Mouse (Mus musculus): Measurements from ENCODE around the gene H2-Aa. TPM values are rescaled to one million over a fixed set of nuclear protein-coding genes. Genes with fewer than 3 reads are reported as not detected.

The H2-Aa gene
- polyA plus RNA-seq, 1 experiment from 2014 or later = 35.8 TPM

DNA sequence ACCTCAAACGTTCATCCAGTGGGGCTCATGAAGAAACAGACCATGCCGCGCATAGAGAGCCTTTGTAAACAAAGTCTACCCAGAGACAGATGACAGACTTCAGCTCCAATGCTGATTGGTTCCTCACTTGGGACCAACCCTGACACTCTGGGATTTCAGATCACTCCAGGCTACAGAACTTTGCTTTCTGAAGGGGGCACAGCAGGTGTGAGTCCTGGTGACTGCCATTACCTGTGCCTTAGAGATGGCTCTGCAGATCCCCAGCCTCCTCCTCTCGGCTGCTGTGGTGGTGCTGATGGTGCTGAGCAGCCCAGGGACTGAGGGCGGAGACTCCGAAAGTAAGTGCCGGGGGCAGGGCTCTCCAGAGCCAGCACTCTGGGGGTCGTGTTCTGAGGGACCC is 24.6 kb downstream of the H2-Aa start:
- peak overlapping the region; percentile 58 for H3K4me3 ChIP-seq (ENCODE audit: low read depth, low read length)
- peaks cover 3% of the 10 kb centered on the region; the same call in 1 of the 2 replicates for H3K4me1 ChIP-seq (replicated peaks; ENCODE audit: control insufficient read depth, insufficient read depth, low read length)
- H3K27me3 ChIP-seq (replicated peaks; ENCODE audit: control insufficient read depth, insufficient read depth, low read length) = peaks cover 29% of the 10 kb centered on the region
- no peaks in the 10 kb centered on the region for H3K36me3 ChIP-seq (ENCODE audit: control insufficient read depth, insufficient read depth)
- no peak overlapping the region for H3K27ac ChIP-seq (ENCODE audit: low read depth, low read length)
- WGBS = 2% methylated on average over 8 of the region's 8 CpGs
- H3K9ac ChIP-seq (ENCODE audit: low read depth, low read length) = peak overlapping the region; percentile 22; the same call in 1 of the 2 replicates
- H3K4me2 ChIP-seq (replicated peaks; ENCODE audit: low read depth) = peak overlapping the region; percentile 99
- ATAC-seq = peak; percentile 66
- no peak for TF ChIP-seq CTCF (IDR thresholded peaks at IDR 0.05; ENCODE audit: low read depth)
- H3K9me3 ChIP-seq (ENCODE audit: control insufficient read depth) = no peaks in the 10 kb centered on the region

DNA sequence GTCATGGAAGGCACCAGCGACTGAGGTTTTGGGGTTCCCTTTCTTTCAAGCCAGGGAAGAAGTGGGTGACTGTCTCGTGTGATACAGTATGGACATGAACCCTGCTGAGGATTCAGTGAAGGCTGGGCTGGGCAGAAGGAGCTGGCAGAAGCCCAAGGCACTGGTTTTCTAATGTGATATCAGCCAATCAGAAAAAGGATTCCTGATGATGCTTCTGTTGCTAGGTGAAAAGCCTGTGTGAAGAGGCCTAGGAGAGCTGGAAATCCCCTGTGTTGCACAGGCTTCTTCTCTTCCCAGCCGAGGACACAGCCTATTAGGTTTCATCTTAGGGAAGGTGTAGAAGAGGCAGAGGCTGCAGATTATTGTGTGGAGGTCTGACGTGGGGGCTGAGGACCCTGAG is 26.1 kb downstream of the H2-Aa start:
- 27% methylated on average over 4 of the region's 4 CpGs for WGBS
- no peak overlapping the region for H3K27ac ChIP-seq (ENCODE audit: low read depth, low read length)

DNA sequence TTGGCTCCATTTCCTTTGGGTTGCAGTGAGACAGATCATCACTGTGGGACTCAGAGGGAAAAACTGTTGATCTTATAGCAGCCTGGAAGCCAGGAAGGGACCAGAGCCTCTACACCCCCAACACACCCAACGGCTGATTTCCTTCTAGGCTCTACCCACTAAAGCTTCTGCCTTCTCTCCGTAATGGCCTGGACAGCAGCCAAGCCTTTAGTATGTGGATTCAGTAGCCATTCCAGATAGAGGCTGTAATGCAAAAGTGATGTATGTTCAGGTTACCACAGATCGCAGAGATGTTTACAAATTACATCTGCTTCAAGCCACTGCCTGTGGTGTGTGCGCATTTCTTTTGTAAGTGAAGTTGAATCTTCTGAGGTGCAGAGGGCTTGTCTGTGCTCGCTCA is 27.1 kb downstream of the H2-Aa start:
- no peaks in the 10 kb centered on the region for H3K36me3 ChIP-seq (ENCODE audit: control insufficient read depth, insufficient read depth)
- 55% methylated on average over 5 of the region's 5 CpGs for WGBS
- peaks cover 3% of the 10 kb centered on the region; the same call in 1 of the 2 replicates for H3K4me1 ChIP-seq (replicated peaks; ENCODE audit: control insufficient read depth, insufficient read depth, low read length)
- TF ChIP-seq CTCF (IDR thresholded peaks at IDR 0.05; ENCODE audit: low read depth) = no peak
- H3K9ac ChIP-seq (ENCODE audit: low read depth, low read length) = no peak overlapping the region
- no peak overlapping the region for H3K4me2 ChIP-seq (replicated peaks; ENCODE audit: low read depth)
- no peak overlapping the region for H3K4me3 ChIP-seq (ENCODE audit: low read depth, low read length)
- peaks cover 38% of the 10 kb centered on the region for H3K27me3 ChIP-seq (replicated peaks; ENCODE audit: control insufficient read depth, insufficient read depth, low read length)
- no peak overlapping the region for H3K27ac ChIP-seq (ENCODE audit: low read depth, low read length)
- H3K9me3 ChIP-seq (ENCODE audit: control insufficient read depth) = no peaks in the 10 kb centered on the region
- no peak for ATAC-seq

More for the DNA sequence above, 26.1 kb downstream of the H2-Aa start:
- H3K27me3 ChIP-seq (replicated peaks; ENCODE audit: control insufficient read depth, insufficient read depth, low read length) = peaks cover 37% of the 10 kb centered on the region
- 0 out of 2 replicates have a peak, but pooled peaks have one; percentile 29 for ATAC-seq
- TF ChIP-seq CTCF (IDR thresholded peaks at IDR 0.05; ENCODE audit: low read depth) = no peak
- H3K4me1 ChIP-seq (replicated peaks; ENCODE audit: control insufficient read depth, insufficient read depth, low read length) = peaks cover 3% of the 10 kb centered on the region; the same call in 1 of the 2 replicates
- no peak overlapping the region for H3K9ac ChIP-seq (ENCODE audit: low read depth, low read length)
- no peak overlapping the region for H3K4me2 ChIP-seq (replicated peaks; ENCODE audit: low read depth)
- no peaks in the 10 kb centered on the region for H3K36me3 ChIP-seq (ENCODE audit: control insufficient read depth, insufficient read depth)
- no peaks in the 10 kb centered on the region for H3K9me3 ChIP-seq (ENCODE audit: control insufficient read depth)
- no peak overlapping the region for H3K4me3 ChIP-seq (ENCODE audit: low read depth, low read length)

- H3K4me2 ChIP-seq (replicated peaks; ENCODE audit: low read depth) = no peak within 1 kb of the TSS
- H3K36me3 ChIP-seq (ENCODE audit: control insufficient read depth, insufficient read depth) = no peaks in the 10 kb centered on the region
- no peak for ATAC-seq
- no peak within 1 kb of the TSS for H3K27ac ChIP-seq (ENCODE audit: low read depth, low read length)
- no peaks in the 10 kb centered on the region for H3K4me1 ChIP-seq (replicated peaks; ENCODE audit: control insufficient read depth, insufficient read depth, low read length)
- no peaks in the 10 kb centered on the region for H3K9me3 ChIP-seq (ENCODE audit: control insufficient read depth)
- TF ChIP-seq CTCF (IDR thresholded peaks at IDR 0.05; ENCODE audit: low read depth) = no peak
- no peak within 1 kb of the TSS for H3K4me3 ChIP-seq (ENCODE audit: low read depth, low read length)
- H3K9ac ChIP-seq (ENCODE audit: low read depth, low read length) = no peak within 1 kb of the TSS
- peaks cover 18% of the 10 kb centered on the region; the same call in 1 of the 2 replicates for H3K27me3 ChIP-seq (replicated peaks; ENCODE audit: control insufficient read depth, insufficient read depth, low read length)
- 73% methylated on average over 11 of the region's 11 CpGs for WGBS
These were observed 29.8 kb downstream of the H2-Aa start, which contains the start of gene H2-Ab1 for GRCm38 (mm10) chr17:34257594-34258375. Gene H2-Ab1, plus strand, starts transcription at chr17:34257689.

DNA sequence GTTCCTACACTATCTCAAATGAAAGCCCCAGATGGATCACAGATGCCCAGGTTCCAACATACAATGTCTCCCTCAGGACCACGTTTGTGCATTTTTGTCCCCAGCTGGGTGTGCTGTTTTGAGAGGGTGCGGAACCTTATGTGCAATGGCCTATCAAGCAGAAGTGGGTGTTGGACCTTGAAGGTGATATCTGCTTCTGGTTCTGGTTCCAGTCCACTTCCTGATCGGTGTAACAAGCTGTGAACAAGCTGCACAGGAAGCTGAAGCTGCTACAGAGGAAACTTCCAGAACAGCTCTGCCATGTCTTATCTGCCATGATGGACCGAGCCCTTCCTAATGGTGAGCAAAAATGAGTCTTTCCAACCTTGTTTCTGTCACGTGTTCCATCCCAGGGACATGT is 31.1 kb downstream of the H2-Aa start:
- Histone ChIP-seq H3K4me3 (ENCODE audit: low read depth, low read length) (no peak overlapping the region), H3K36me3 (ENCODE audit: control insufficient read depth, insufficient read depth) (no peaks in the 10 kb centered on the region), H3K9ac (ENCODE audit: low read depth, low read length) (no peak overlapping the region), H3K4me2 (replicated peaks; ENCODE audit: low read depth) (no peak overlapping the region), H3K9me3 (ENCODE audit: control insufficient read depth) (no peaks in the 10 kb centered on the region), H3K27me3 (replicated peaks; ENCODE audit: control insufficient read depth, insufficient read depth, low read length) (peaks cover 18% of the 10 kb centered on the region; the same call in 1 of the 2 replicates), H3K4me1 (replicated peaks; ENCODE audit: control insufficient read depth, insufficient read depth, low read length) (no peaks in the 10 kb centered on the region), H3K27ac (ENCODE audit: low read depth, low read length) (no peak overlapping the region)
- TF ChIP-seq CTCF (IDR thresholded peaks at IDR 0.05; ENCODE audit: low read depth) = no peak
- no peak for ATAC-seq
- WGBS = 77% methylated on average over 5 of the region's 5 CpGs

DNA sequence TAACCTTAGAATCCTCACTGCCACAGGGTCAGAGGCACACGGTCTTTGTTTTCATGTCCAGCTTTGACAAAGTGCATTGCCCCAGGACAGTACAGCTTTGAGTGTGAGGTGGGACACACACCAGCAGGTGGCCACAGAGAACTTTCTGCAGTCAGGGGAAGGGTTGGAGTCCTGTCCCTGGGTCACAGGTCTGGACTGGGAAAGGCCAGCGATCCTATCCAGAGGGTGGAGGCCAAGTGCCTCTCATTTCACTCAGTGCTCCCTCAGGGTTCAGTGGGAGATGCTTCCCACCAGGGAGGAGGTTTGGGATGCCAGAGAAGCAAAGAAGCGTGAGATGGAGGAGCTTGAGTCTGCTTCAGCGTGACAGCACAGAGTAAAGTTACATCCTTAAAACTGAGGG is 36.0 kb downstream of the H2-Aa start:
- Histone ChIP-seq H3K27ac (ENCODE audit: low read depth, low read length) (no peak overlapping the region), H3K9me3 (ENCODE audit: control insufficient read depth) (no peaks in the 10 kb centered on the region), H3K9ac (ENCODE audit: low read depth, low read length) (no peak overlapping the region), H3K36me3 (ENCODE audit: control insufficient read depth, insufficient read depth) (no peaks in the 10 kb centered on the region), H3K4me2 (replicated peaks; ENCODE audit: low read depth) (no peak overlapping the region), H3K27me3 (replicated peaks; ENCODE audit: control insufficient read depth, insufficient read depth, low read length) (peaks cover 2% of the 10 kb centered on the region; the same call in 1 of the 2 replicates), H3K4me3 (ENCODE audit: low read depth, low read length) (no peak overlapping the region), H3K4me1 (replicated peaks; ENCODE audit: control insufficient read depth, insufficient read depth, low read length) (no peaks in the 10 kb centered on the region)
- peak; percentile 58 for TF ChIP-seq CTCF (IDR thresholded peaks at IDR 0.05; ENCODE audit: low read depth)
- no peak for ATAC-seq
- 50% methylated on average over 4 of the region's 4 CpGs for WGBS

Data from intestine, postnatal 0 days (tissue).